Mouse (Mus musculus): Measurements from ENCODE around the gene Vcp. TPM values are rescaled to one million over a fixed set of nuclear protein-coding genes. Genes with fewer than 3 reads are reported as not detected.
A peak's percentile ranks its signal among the peaks of the same experiment; 100 is the strongest.

The Vcp gene
- total RNA-seq, 2 experiments from 2014 or later = 177 to 190 TPM

DNA sequence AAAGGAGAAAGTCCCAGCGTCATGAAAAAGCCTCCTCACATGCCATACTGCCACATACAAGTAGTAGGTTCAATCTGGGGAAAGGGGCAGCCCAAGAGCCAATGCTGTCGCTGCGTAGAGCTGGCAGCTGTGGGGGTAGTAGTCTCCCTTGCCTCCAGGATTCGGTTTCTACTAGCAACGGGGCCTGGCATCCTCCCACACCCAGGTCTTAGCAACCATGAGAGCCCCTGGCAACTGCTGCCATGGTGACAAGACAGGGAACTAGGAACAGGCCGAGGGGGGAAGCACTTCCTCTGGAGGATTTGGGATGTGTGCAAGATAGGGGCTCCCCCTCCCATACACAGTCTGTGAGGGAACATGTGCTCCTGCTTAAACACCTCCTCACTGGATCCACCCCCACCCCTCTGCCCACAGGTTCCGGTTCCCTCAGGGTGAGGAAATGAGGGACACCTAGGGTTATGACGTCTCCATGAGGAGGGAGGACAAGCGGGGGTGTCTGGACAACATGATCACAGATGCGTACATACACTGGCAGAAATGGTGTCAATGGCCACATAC lies 53.5 kb downstream of the Vcp start:
- peak; percentile 96 to 97 for DNase-seq (ENCODE audit: low spot score in 2 of 2)

- peak; percentile 30 to 88 for DNase-seq (ENCODE audit: low spot score in 2 of 2)
Observed at GRCm38 (mm10) chr4:42945952-42946351, 54.4 kb downstream of the Vcp start.

GRCm38 (mm10) chr4:42945445-42945844 lies 54.9 kb downstream of the Vcp start:
- DNase-seq (ENCODE audit: low spot score in 2 of 2) = no peak

DNA sequence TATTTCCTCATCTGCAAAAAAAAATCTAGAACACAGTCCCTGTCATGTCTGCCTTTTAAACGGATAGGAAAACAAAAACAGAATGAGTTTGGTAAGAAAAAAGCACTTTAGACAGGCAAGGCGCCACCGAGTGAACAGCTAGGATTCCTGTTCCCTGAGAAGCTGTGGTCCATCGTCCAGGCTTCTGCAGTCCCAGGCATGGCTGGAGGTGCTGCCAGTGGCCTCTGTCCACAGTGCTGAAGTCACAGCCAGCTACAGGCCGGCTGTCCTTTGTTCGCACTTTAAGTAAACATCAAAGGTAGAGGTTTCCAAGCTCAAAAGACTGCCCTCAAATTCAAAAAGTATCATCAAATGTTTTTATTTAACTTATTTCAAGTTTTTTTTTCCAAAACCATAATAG lies 55.3 kb downstream of the Vcp start:
- DNase-seq (ENCODE audit: low spot score in 2 of 2) = no peak

- DNase-seq (ENCODE audit: low spot score in 2 of 2) = no peak
Observed at GRCm38 (mm10) chr4:42944185-42944584, 56.1 kb downstream of the Vcp start.

DNA sequence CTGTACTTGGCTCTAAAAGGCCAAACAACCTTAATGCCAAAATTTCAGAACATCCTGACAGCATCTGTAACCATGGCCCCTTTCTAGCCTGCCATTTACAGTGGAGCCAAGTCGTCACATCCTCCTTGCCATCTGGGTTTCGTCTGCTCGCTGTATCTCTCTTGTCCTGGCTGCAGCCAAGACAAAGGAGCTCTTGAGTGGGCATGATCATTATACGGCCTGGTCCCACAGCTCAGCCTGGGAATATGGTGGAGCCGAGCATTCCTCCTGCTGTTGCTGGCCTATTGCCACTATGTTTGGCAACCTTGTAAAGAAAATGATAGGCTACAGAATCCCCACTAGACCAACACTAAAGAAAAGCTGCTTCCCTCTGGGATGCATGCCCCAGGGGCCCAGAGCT lies 57.0 kb downstream of the Vcp start:
- no peak for DNase-seq (ENCODE audit: low spot score in 2 of 2)

- peak; percentile 31 to 58 for DNase-seq (ENCODE audit: low spot score in 2 of 2)
Observed at GRCm38 (mm10) chr4:42941396-42941795, 58.9 kb downstream of the Vcp start.

GRCm38 (mm10) chr4:42933630-42934029 lies 66.7 kb downstream of the Vcp start:
- peak in 1 of 2 experiments; percentile 19 for DNase-seq (ENCODE audit: low spot score in 2 of 2)

DNA sequence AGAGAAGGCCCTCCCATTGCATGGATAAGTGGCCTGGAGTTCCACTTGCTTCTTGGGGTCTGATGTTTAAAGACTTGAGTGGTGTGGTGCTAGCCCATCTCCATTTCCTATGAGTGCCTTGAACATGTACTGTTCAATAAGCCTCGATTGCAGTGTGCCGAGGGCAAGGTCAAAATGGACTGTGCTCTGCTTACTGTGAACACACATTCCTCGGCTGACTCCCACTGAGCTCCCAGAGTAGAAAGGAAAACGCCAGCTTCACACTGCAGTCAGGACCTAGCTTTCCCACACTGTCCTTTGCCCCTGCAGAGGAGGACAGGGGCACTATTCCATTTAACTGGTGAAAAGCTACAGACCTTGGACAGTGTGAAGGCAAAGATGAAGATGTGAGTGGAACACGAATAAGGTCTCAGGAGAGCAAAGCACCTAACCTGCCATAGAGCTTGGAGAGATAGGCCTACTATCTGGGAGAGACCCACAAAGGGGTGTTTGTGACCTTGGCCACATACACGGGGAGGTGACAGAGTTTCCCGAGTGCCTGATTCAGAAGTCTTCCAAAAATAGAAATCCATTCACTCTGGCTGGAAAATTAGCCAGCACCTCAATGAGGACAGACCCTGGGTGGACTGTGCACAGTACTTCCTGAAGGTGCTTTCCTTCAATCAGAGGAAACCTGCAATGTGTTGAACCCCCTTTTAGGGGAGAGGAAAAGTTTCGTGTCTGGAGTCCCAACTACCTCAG lies 67.9 kb downstream of the Vcp start:
- DNase-seq (ENCODE audit: low spot score in 2 of 2) = no peak

Other genes with a start within 250 kb of the Vcp start
- under 1 TPM in 1 of 2 experiments, not detected in 1; 0.82 TPM for gene Ccl19, start 243.9 kb downstream of the Vcp start, total RNA-seq (2021)
- not detected for gene Ccl21a, start 226.5 kb downstream of the Vcp start, total RNA-seq (2021)
- under 1 TPM in 1 of 2 experiments, not detected in 1; 0.10 TPM for gene Fam205a1, start 146.6 kb downstream of the Vcp start, total RNA-seq (2021)
- gene Gm12394, start 143.7 kb downstream of the Vcp start, total RNA-seq (2021) = 1 to 10 TPM in 1 of 2 experiments, under 1 TPM in 1; 0.68 to 1.0 TPM
- gene Fam205c, start 126.3 kb downstream of the Vcp start, total RNA-seq (2021) = under 1 TPM; 0.30 to 0.52 TPM
- 100 to 1,000 TPM; 162 to 167 TPM for gene Phf24, start 83.8 kb downstream of the Vcp start, total RNA-seq (2021)
- 100 to 1,000 TPM; 197 to 234 TPM for gene Dnajb5, start 50.7 kb downstream of the Vcp start, total RNA-seq (2021)
- not detected for gene 1700022I11Rik, start 30.9 kb downstream of the Vcp start, total RNA-seq (2021)
- gene Fancg, start 10.0 kb upstream of the Vcp start, total RNA-seq (2021) = 10 to 100 TPM in 1 of 2 experiments, 1 to 10 TPM in 1; 9.8 to 13.8 TPM
- 10 to 100 TPM; 26.1 to 26.4 TPM for gene Pigo, start 25.3 kb upstream of the Vcp start, total RNA-seq (2021)
- gene Stoml2, start 31.2 kb upstream of the Vcp start, total RNA-seq (2021) = 100 to 1,000 TPM; 106 to 107 TPM
- gene Fam214b, start 45.7 kb upstream of the Vcp start, total RNA-seq (2021) = 10 to 100 TPM; 36.4 to 36.6 TPM
- 10 to 100 TPM; 33.9 to 34.9 TPM for gene Unc13b, start 58.4 kb upstream of the Vcp start, total RNA-seq (2021)